Mouse (Mus musculus) testis, adult 2 months (tissue): Measurements from ENCODE around the gene Bad.

Source experiments
- CTCF ChIP-seq: fragments of 200-500 bp; IDR thresholded peaks from 2 replicates; pipeline ENCODE4 v1.5.1; 2012; ENCODE audit warnings: low read depth, mild to moderate bottlenecking, inconsistent platforms, low read length, moderate library complexity; ENCODE audit not compliant: control insufficient read depth, insufficient read depth, insufficient replicate concordance
- POLR2A ChIP-seq: fragments of 200-500 bp; IDR thresholded peaks from 2 replicates; pipeline ENCODE4 v1.6.1; 2012; ENCODE audit warnings: low read depth, mild to moderate bottlenecking, inconsistent platforms, low read length, moderate library complexity; ENCODE audit not compliant: control insufficient read depth

GRCm38 (mm10) chr19:6977759-6978638 lies 36.3 kb downstream of the Bad start:
- TF ChIP-seq CTCF: no peak
- TF ChIP-seq POLR2A: no peak
